Mouse (Mus musculus) MEL (cell line): ENCODE results near the gene A730061H03Rik.

ENCODE experiments used
- BHLHE40 ChIP-seq: IDR thresholded peaks from 2 replicates; pipeline ENCODE4 v1.6.1; 2012; ENCODE audit warnings: low read depth, mild to moderate bottlenecking, inconsistent platforms, low read length, improper control_type of control experiment, borderline replicate concordance
- CTCF ChIP-seq, 3 experiments: IDR thresholded peaks in 2 of 3; conservative IDR thresholded peaks in 1 of 3; 2 replicates each; pipeline ENCODE4 v1.5.1; 2011 to 2012; ENCODE audit warnings: low read length in 3 of 3, low read depth in 2 of 3, mild to moderate bottlenecking in 2 of 3, improper control_type of control experiment in 1 of 3, inconsistent platforms in 1 of 3, mixed read lengths in 1 of 3, moderate library complexity in 1 of 3; ENCODE audit not compliant: control insufficient read depth in 1 of 3, insufficient read depth in 1 of 3, poor library complexity in 1 of 3, severe bottlenecking in 1 of 3
- ETS1 ChIP-seq: IDR thresholded peaks from 2 replicates; pipeline ENCODE4 v1.6.1; 2012; ENCODE audit warnings: low read depth, mild to moderate bottlenecking, inconsistent platforms, low read length, improper control_type of control experiment, moderate library complexity
- POLR2A ChIP-seq, 2 experiments: IDR thresholded peaks; 2 replicates each; pipeline ENCODE4 v1.6.1; 2011 to 2012; ENCODE audit warnings: low read length in 2 of 2, mild to moderate bottlenecking in 2 of 2, control low read depth in 1 of 2, improper control_type of control experiment in 1 of 2, low read depth in 1 of 2, moderate library complexity in 1 of 2; ENCODE audit not compliant: control insufficient read depth in 1 of 2, insufficient read depth in 1 of 2, poor library complexity in 1 of 2

DNA sequence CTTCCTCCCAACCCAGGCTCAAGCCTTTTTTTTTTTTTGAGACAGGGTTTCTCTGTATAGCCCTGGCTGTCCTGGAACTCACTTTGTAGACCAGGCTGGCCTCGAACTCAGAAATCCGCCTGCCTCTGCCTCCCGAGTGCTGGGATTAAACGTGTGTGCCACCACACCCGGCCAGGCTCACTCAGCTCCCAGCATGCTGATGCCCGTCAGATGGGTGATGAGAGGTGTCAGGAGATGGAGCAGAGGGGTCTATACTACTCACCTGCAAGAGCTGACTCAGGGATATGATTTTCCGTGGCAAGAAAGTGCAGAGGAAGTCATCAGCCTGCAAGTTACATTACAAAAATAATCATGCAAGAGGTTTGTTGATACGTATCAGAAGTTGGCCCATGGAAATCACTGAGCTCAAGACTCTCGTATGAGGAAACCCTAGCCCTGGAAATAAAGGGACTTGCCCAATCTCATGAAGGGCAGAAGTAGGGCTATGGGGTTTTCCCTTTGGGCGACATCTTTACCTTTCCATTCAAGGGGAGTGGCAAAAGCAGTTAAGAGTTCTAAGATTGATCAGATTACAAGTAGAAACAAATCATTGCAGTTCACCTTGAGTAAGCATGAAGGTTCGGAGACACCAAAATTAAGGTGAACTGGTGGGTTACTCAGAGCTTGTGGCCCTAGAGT lies 29.7 kb upstream of the A730061H03Rik start:
- TF ChIP-seq CTCF (IDR thresholded peaks at IDR 0.05 in 2 of 3, conservative IDR thresholded peaks at IDR 0.05 in 1 of 3; ENCODE audit: control insufficient read depth in 1 of 3, insufficient read depth in 1 of 3, low read depth in 2 of 3, low read length in 3 of 3, poor library complexity in 1 of 3, severe bottlenecking in 1 of 3): no peak
- TF ChIP-seq ETS1: no peak
- TF ChIP-seq POLR2A (IDR thresholded peaks at IDR 0.05; ENCODE audit: control insufficient read depth in 1 of 2, insufficient read depth in 1 of 2, low read depth in 1 of 2, low read length in 2 of 2, poor library complexity in 1 of 2): no peak
- TF ChIP-seq BHLHE40: no peak
